Mouse (Mus musculus): ENCODE measurements at regions not wholly inside any gene's neighbourhood (a gene's known extent, or its start where the extent isn't known, plus 50 kb on each side); places are given as distances from the start of the nearest gene placed in this dataset.

GRCm38 (mm10) chr4:105555941-105556340 lies 233.7 kb upstream of the Gm12728 start:
- DNase-seq (ENCODE audit: low spot score in 2 of 2), result no peak

- no peak for DNase-seq (ENCODE audit: low spot score in 2 of 2)
These were observed 232.3 kb upstream of the Gm12728 start for GRCm38 (mm10) chr4:105557396-105557795.

GRCm38 (mm10) chr4:105560055-105560454 lies 229.6 kb upstream of the Gm12728 start:
- DNase-seq (ENCODE audit: low spot score in 2 of 2), result no peak

GRCm38 (mm10) chr4:105560781-105561180 lies 228.9 kb upstream of the Gm12728 start:
- DNase-seq (ENCODE audit: low spot score in 2 of 2), result no peak

GRCm38 (mm10) chr4:105561611-105562010 lies 228.1 kb upstream of the Gm12728 start:
- DNase-seq (ENCODE audit: low spot score in 2 of 2), result no peak

GRCm38 (mm10) chr4:105565796-105566195 lies 223.9 kb upstream of the Gm12728 start:
- DNase-seq (ENCODE audit: low spot score in 2 of 2), result no peak

GRCm38 (mm10) chr4:105566513-105567457 lies 222.9 kb upstream of the Gm12728 start:
- DNase-seq (ENCODE audit: low spot score in 2 of 2), result no peak

- DNase-seq (ENCODE audit: low spot score in 2 of 2), result no peak
These were observed 220.0 kb upstream of the Gm12728 start for GRCm38 (mm10) chr4:105569671-105570070.

GRCm38 (mm10) chr4:105575550-105575949 lies 214.1 kb upstream of the Gm12728 start:
- DNase-seq (ENCODE audit: low spot score in 2 of 2), result no peak

GRCm38 (mm10) chr4:105580987-105581386 lies 208.7 kb upstream of the Gm12728 start:
- no peak for DNase-seq (ENCODE audit: low spot score in 2 of 2)

- no peak for DNase-seq (ENCODE audit: low spot score in 2 of 2)
These were observed 205.2 kb upstream of the Gm12728 start for GRCm38 (mm10) chr4:105584329-105584925.

GRCm38 (mm10) chr4:105603661-105604060 lies 186.0 kb upstream of the Gm12728 start:
- no peak for DNase-seq (ENCODE audit: low spot score in 2 of 2)

- no peak for DNase-seq (ENCODE audit: low spot score in 2 of 2)
These were observed 185.1 kb upstream of the Gm12728 start for GRCm38 (mm10) chr4:105604607-105605006.

- DNase-seq (ENCODE audit: low spot score in 2 of 2), result no peak
These were observed 182.9 kb upstream of the Gm12728 start for GRCm38 (mm10) chr4:105606731-105607130.

- no peak for DNase-seq (ENCODE audit: low spot score in 2 of 2)
These were observed 178.8 kb upstream of the Gm12728 start for GRCm38 (mm10) chr4:105610917-105611316.

GRCm38 (mm10) chr4:105614390-105614789 lies 175.3 kb upstream of the Gm12728 start:
- no peak for DNase-seq (ENCODE audit: low spot score in 2 of 2)

- no peak for DNase-seq (ENCODE audit: low spot score in 2 of 2)
These were observed 163.0 kb upstream of the Gm12728 start for GRCm38 (mm10) chr4:105626371-105627320.

GRCm38 (mm10) chr4:105629581-105629980 lies 160.1 kb upstream of the Gm12728 start:
- DNase-seq (ENCODE audit: low spot score in 2 of 2), result no peak

GRCm38 (mm10) chr4:105630595-105631369 lies 158.9 kb upstream of the Gm12728 start:
- DNase-seq (ENCODE audit: low spot score in 2 of 2), result no peak

- DNase-seq (ENCODE audit: low spot score in 2 of 2), result no peak
These were observed 156.9 kb upstream of the Gm12728 start for GRCm38 (mm10) chr4:105632581-105633358.
